Mouse (Mus musculus) granulocyte monocyte progenitor cell, adult 5-6 weeks (primary cell): ENCODE results near the gene Ndufv1. TPM values are rescaled to one million over a fixed set of nuclear protein-coding genes. Genes with fewer than 3 reads are reported as not detected.
"Not testable (repeated sequence)": the region's sequence is repeated elsewhere in the genome, so short reads cannot be mapped to it uniquely, and the experiment has no call there.

Source experiments
- ATAC-seq: replicated peaks from 2 replicates; pipeline ENCODE4 v1.8.0; 2016; ENCODE audit warnings: mild to moderate bottlenecking, moderate TSS enrichment, inconsistent platforms; ENCODE audit not compliant: poor library complexity, severe bottlenecking
- total RNA-seq, 2 experiments: library from RNA; stranded (forward) in 1 of 2; stranded (reverse) in 1 of 2; fragments of 200-712, 200-1000 nt in 1 of 2; fragments of >200 nt in 1 of 2; fragmentation: Nextera tagmentation in 1 of 2; gene quantifications; 2 replicates each; pipeline ENCODE4 v1.2.3; 2014 to 2017

The Ndufv1 gene
- total RNA-seq, 2 experiments from 2014 or later: 93.8 to 222 TPM

GRCm38 (mm10) chr19:4045966-4046865 is 33.6 kb upstream of the Ndufv1 start, which contains the start of gene Gstp2:
TSS of gene Gstp2 (minus strand) at chr19:4046023.
- peak; percentile 72 for ATAC-seq

GRCm38 (mm10) chr19:4044109-4044508 is 31.5 kb upstream of the Ndufv1 start:
- ATAC-seq: not testable (repeated sequence)

- ATAC-seq: no peak
Measured at GRCm38 (mm10) chr19:4042124-4042523, 29.5 kb upstream of the Ndufv1 start.

GRCm38 (mm10) chr19:4041500-4041899 is 28.9 kb upstream of the Ndufv1 start:
- not testable (repeated sequence) for ATAC-seq

GRCm38 (mm10) chr19:4040941-4041340 is 28.3 kb upstream of the Ndufv1 start:
- ATAC-seq: not testable (repeated sequence)

GRCm38 (mm10) chr19:4037788-4038232 is 25.2 kb upstream of the Ndufv1 start, which contains the start of gene Gstp1:
TSS of gene Gstp1 (minus strand) at chr19:4037985.
- peak; percentile 98 for ATAC-seq

GRCm38 (mm10) chr19:4037154-4037787 is 24.7 kb upstream of the Ndufv1 start:
- ATAC-seq: not testable (repeated sequence)

GRCm38 (mm10) chr19:4036327-4037045 is 23.9 kb upstream of the Ndufv1 start:
- ATAC-seq: no peak

GRCm38 (mm10) chr19:4033742-4034141 is 21.1 kb upstream of the Ndufv1 start:
- ATAC-seq: no peak

GRCm38 (mm10) chr19:4033298-4033697 is 20.7 kb upstream of the Ndufv1 start:
- ATAC-seq: no peak

GRCm38 (mm10) chr19:4032668-4033067 is 20.1 kb upstream of the Ndufv1 start:
- no peak for ATAC-seq

GRCm38 (mm10) chr19:4027576-4027975 is 15.0 kb upstream of the Ndufv1 start:
- no peak for ATAC-seq

GRCm38 (mm10) chr19:4023185-4023584 is 10.6 kb upstream of the Ndufv1 start:
- ATAC-seq: no peak

GRCm38 (mm10) chr19:4018743-4019583 is 6.4 kb upstream of the Ndufv1 start:
- ATAC-seq: peak; percentile 90

GRCm38 (mm10) chr19:4017921-4018587 is 5.4 kb upstream of the Ndufv1 start:
- ATAC-seq: no peak

GRCm38 (mm10) chr19:4015635-4016034 is 3.0 kb upstream of the Ndufv1 start:
- no peak for ATAC-seq

- ATAC-seq: no peak
Measured at GRCm38 (mm10) chr19:4014802-4015201, 2.2 kb upstream of the Ndufv1 start.

- peak; percentile 6; the same call in 1 of the 2 replicates for ATAC-seq
Measured at GRCm38 (mm10) chr19:4013066-4013465, 460 bp upstream of the Ndufv1 start.

GRCm38 (mm10) chr19:4011086-4011485 is 1.5 kb downstream of the Ndufv1 start:
- ATAC-seq: no peak
